Mouse (Mus musculus) forebrain, embryonic 14.5 days (tissue): ENCODE measurements around the gene Try4. TPM values are rescaled to one million over a fixed set of nuclear protein-coding genes. Genes with fewer than 3 reads are reported as not detected.
"Not testable (repeated sequence)": the region's sequence is repeated elsewhere in the genome, so short reads cannot be mapped to it uniquely, and the experiment has no call there.

ENCODE experiments used
- ATAC-seq: fragments of 200-750 bp; cut with Nextera tagmentation; 2 replicates; pipeline ENCODE4 v1.8.0; 2017; ENCODE audit warnings: mild to moderate bottlenecking, moderate library complexity
- DNase-seq: peaks from one replicate; pipeline ENCODE4 v3.0.0-alpha.2; 2015; ENCODE audit warnings: low spot score
- H3K27ac ChIP-seq: fragments of 300-500 bp; sonication (generic); 2 replicates; pipeline ENCODE4 v1.5.1; 2014; ENCODE audit warnings: low read depth, mild to moderate bottlenecking, control low read depth, low read length, moderate library complexity
- H3K27me3 ChIP-seq: fragments of 300-500 bp; sonication (generic); replicated peaks from 2 replicates; pipeline ENCODE4 v1.6.1; 2014; ENCODE audit warnings: low read length, control low read depth, mixed read lengths; ENCODE audit not compliant: control insufficient read depth, insufficient read depth
- H3K36me3 ChIP-seq: fragments of 300-500 bp; sonication (generic); 2 replicates; pipeline ENCODE4 v1.6.1; 2014; ENCODE audit warnings: low read length, control low read depth; ENCODE audit not compliant: control insufficient read depth, insufficient read depth
- H3K4me1 ChIP-seq: fragments of 300-500 bp; sonication (generic); 2 replicates; pipeline ENCODE4 v1.6.1; 2014; ENCODE audit warnings: antibody characterized with exemption, low read length, control low read depth; ENCODE audit not compliant: control insufficient read depth, insufficient read depth
- H3K4me2 ChIP-seq: fragments of 300-500 bp; sonication (generic); 2 replicates; pipeline ENCODE4 v1.6.1; 2014; ENCODE audit warnings: mild to moderate bottlenecking, control low read depth, low read length
- H3K4me3 ChIP-seq: fragments of 300-500 bp; sonication (generic); 2 replicates; pipeline ENCODE4 v1.5.1; 2014; ENCODE audit warnings: low read depth, low read length, control low read depth
- H3K9ac ChIP-seq: fragments of 300-500 bp; sonication (generic); 2 replicates; pipeline ENCODE4 v1.6.1; 2014; ENCODE audit warnings: mild to moderate bottlenecking, low read length, control low read depth, moderate library complexity
- H3K9me3 ChIP-seq: fragments of 300-500 bp; sonication (generic); replicated peaks from 2 replicates; pipeline ENCODE4 v1.6.1; 2016; ENCODE audit warnings: low read length, control low read depth, mixed read lengths; ENCODE audit not compliant: control insufficient read depth
- WGBS: fragments of 180-500 bp; shearing (Covaris S2); extraction: QIAGEN DNeasy Blood & Tissue Kit; methylation state at CpG from one replicate; pipeline ENCODE4 v1.1.7; 2014; 5-methylcytosine and 5-hydroxymethylcytosine counted together
- polyA plus RNA-seq: library from polyadenylated mRNA; unstranded; fragments of >200 nt; fragmentation: Nextera tagmentation; extraction: Ambion mirVana; gene quantifications from 2 replicates; pipeline ENCODE4 v1.2.1, GENCODE M21; 2014

The Try4 gene
- not detected in 2 replicates for polyA plus RNA-seq

DNA sequence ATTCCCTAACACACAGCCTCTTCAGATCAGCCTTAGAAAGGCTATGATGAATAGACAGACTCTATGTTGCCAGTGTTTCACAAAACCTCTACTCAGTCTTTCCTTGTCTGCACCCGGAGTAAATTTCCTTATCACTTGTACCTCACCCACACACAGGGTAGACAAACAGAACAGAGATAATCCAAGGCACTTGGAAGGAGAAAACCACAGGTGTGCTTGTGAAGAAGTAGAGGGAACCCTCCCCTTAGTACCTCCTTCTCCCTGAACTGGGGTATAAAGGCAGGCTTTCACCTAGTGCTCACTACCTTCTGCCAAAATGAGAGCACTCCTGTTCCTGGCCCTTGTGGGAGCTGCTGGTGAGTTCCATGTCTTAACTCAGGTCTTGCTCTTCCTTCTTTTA lies at the start of gene Try4:
Gene Try4, plus strand, starts transcription at position 301 of the 400 bp plus-strand sequence.
- ATAC-seq: no peak
- WGBS: 64% methylated on average over 1 of the region's 1 CpGs
- H3K9ac ChIP-seq: no peak within 1 kb of the TSS

GRCm38 (mm10) chr6:41253314-41253713 lies 48.8 kb upstream of the Try4 start:
- not testable (repeated sequence) for H3K27ac ChIP-seq, H3K9me3 ChIP-seq, H3K9ac ChIP-seq, DNase-seq, H3K4me3 ChIP-seq, H3K4me2 ChIP-seq, ATAC-seq, H3K4me1 ChIP-seq, H3K27me3 ChIP-seq, H3K36me3 ChIP-seq
- 87% methylated on average over 9 of the region's 9 CpGs for WGBS

More for the DNA sequence above, at the start of gene Try4:
- H3K9me3 ChIP-seq: no peaks in the 10 kb centered on the region
- H3K27me3 ChIP-seq: no peaks in the 10 kb centered on the region
- H3K4me1 ChIP-seq: no peaks in the 10 kb centered on the region
- no peak for DNase-seq
- no peak within 1 kb of the TSS for H3K27ac ChIP-seq
- H3K4me3 ChIP-seq: no peak within 1 kb of the TSS
- H3K4me2 ChIP-seq: no peak within 1 kb of the TSS
- no peaks in the 10 kb centered on the region for H3K36me3 ChIP-seq

GRCm38 (mm10) chr6:41256424-41256823 lies 45.6 kb upstream of the Try4 start:
- Histone ChIP-seq H3K9me3 (no peaks in the 10 kb centered on the region), H3K27ac (no peak overlapping the region), H3K4me3 (no peak overlapping the region), H3K9ac (no peak overlapping the region), H3K36me3 (no peaks in the 10 kb centered on the region), H3K27me3 (no peaks in the 10 kb centered on the region), H3K4me1 (no peaks in the 10 kb centered on the region), H3K4me2 (no peak overlapping the region)
- no peak for DNase-seq
- WGBS: 87% methylated on average over 2 of the region's 2 CpGs
- no peak for ATAC-seq

DNA sequence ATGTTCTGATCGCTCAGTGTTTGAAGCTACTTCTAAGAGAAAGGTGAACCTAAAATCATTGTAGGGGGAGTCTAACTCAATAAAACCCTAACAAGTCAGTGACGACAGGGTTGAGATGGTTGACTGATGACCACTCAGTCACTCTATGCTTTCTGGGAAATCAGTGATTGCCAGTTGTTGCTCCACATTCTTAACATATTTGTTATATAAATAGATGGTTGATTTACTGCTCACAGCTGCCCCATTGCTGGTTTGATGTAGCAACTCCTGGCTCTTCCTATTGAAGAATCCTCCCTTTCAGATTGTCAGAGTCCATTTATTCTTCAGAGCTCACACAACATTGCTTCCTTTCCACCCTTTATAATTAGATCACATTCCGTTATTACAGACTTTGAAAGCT lies 44.6 kb upstream of the Try4 start:
- WGBS: 83% methylated on average over 3 of the region's 3 CpGs
- Histone ChIP-seq H3K4me2 (no peak overlapping the region), H3K9me3 (no peaks in the 10 kb centered on the region), H3K36me3 (no peaks in the 10 kb centered on the region), H3K27ac (no peak overlapping the region), H3K4me1 (no peaks in the 10 kb centered on the region), H3K9ac (no peak overlapping the region), H3K27me3 (no peaks in the 10 kb centered on the region), H3K4me3 (no peak overlapping the region)
- ATAC-seq: no peak
- no peak for DNase-seq

- DNase-seq: peak; percentile 57
- no peaks in the 10 kb centered on the region for H3K36me3 ChIP-seq
- no peak for ATAC-seq
- WGBS: 35% methylated on average over 3 of the region's 3 CpGs
- H3K27ac ChIP-seq: no peak overlapping the region
- no peaks in the 10 kb centered on the region for H3K27me3 ChIP-seq
- no peaks in the 10 kb centered on the region for H3K4me1 ChIP-seq
- H3K4me2 ChIP-seq: no peak overlapping the region
- no peak overlapping the region for H3K4me3 ChIP-seq
- no peaks in the 10 kb centered on the region for H3K9me3 ChIP-seq
- H3K9ac ChIP-seq: no peak overlapping the region
Observed at GRCm38 (mm10) chr6:41262796-41263195, 39.3 kb upstream of the Try4 start.

DNA sequence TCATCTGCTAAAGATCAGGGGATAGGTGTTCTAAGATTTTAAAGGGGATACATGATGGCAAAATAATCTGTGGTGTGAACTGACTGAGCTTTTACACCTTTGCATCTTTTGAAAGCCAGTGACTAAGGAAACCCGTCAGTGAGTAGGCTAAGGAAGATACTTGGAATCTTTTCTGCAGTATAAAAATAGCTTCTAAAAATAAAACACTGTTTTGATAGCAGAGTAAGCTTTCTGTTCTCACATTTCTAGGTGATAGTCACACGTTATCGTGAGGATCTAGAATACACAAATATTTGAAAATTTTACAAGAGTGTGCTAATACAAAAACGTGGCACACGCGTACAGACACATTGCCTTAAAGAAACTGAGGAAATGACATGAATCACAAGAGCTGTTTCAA lies 35.9 kb upstream of the Try4 start:
- ATAC-seq: no peak
- no peaks in the 10 kb centered on the region for H3K9me3 ChIP-seq
- WGBS: 85% methylated on average over 6 of the region's 6 CpGs

DNA sequence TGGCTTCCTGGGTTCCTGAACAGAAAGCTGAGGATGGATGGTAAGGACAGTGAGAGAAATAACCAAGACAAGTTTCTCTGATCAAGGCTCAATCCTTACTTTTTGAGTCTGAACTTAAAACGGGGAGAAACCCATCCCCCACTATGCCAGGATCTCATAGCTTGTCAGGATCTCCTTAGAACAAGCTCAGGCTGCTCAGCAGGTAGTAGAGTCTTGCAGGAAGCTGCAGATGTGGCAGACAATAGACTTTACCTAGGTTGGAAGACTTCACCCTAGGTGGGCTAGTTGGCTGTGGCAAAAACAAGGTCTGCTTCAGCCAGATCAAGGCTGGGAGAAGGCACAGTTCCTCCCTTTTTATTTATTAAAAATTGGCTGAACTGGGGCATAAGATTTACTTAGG lies 3.8 kb upstream of the Try4 start:
- H3K4me1 ChIP-seq: no peaks in the 10 kb centered on the region
- no peak overlapping the region for H3K4me2 ChIP-seq
- no peak overlapping the region for H3K4me3 ChIP-seq
- H3K9ac ChIP-seq: no peak overlapping the region
- ATAC-seq (no peak), DNase-seq (no peak)
- no peaks in the 10 kb centered on the region for H3K36me3 ChIP-seq
- H3K27ac ChIP-seq: no peak overlapping the region
- 16% methylated on average over 1 of the region's 1 CpGs for WGBS
- no peaks in the 10 kb centered on the region for H3K9me3 ChIP-seq
- no peaks in the 10 kb centered on the region for H3K27me3 ChIP-seq

More for the DNA sequence above, 35.9 kb upstream of the Try4 start:
- H3K9ac ChIP-seq: no peak overlapping the region
- H3K4me2 ChIP-seq: no peak overlapping the region
- DNase-seq: peak; percentile 0
- no peaks in the 10 kb centered on the region for H3K4me1 ChIP-seq
- no peak overlapping the region for H3K4me3 ChIP-seq
- H3K36me3 ChIP-seq: no peaks in the 10 kb centered on the region
- H3K27ac ChIP-seq: no peak overlapping the region
- H3K27me3 ChIP-seq: no peaks in the 10 kb centered on the region

DNA sequence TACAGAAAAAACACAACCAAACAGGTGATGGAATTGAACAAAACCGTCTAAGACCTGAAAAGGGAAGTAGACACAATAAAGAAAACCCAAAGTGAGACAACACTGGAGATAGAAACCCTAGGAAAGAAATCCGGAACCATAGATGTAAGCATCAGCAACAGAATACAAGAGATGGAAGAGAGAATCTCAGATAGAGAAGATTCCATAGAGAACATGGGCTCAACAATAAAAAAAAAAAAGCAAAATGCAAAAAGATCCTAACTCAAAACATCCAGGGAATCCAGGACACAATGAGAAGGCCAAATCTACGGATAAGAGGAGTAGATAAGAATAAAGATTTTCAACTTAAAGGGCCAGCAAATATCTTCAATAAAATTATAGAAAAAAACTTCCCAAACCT lies 14.7 kb downstream of the Try4 start, which contains the start of gene Try5:
Gene Try5, minus strand, starts transcription at position 101 of the 400 bp plus-strand sequence.
- H3K9me3 ChIP-seq, DNase-seq, H3K9ac ChIP-seq, H3K4me1 ChIP-seq, H3K27ac ChIP-seq, H3K4me2 ChIP-seq, H3K27me3 ChIP-seq, ATAC-seq, H3K4me3 ChIP-seq, H3K36me3 ChIP-seq: not testable (repeated sequence)
- 73% methylated on average over 3 of the region's 3 CpGs for WGBS

GRCm38 (mm10) chr6:41353932-41354331 lies 51.9 kb downstream of the Try4 start, which contains the start of gene Try10:
Gene Try10 (plus strand): TSS chr6:41354105.
- Histone ChIP-seq H3K4me1 (no peaks in the 10 kb centered on the region), H3K27ac (no peak within 1 kb of the TSS), H3K9ac (no peak within 1 kb of the TSS), H3K36me3 (no peaks in the 10 kb centered on the region), H3K27me3 (no peaks in the 10 kb centered on the region), H3K4me3 (no peak within 1 kb of the TSS), H3K4me2 (no peak within 1 kb of the TSS), H3K9me3 (no peaks in the 10 kb centered on the region)
- WGBS: 83% methylated on average over 2 of the region's 2 CpGs
- ATAC-seq (no peak), DNase-seq (no peak)
